Mouse (Mus musculus): ENCODE measurements around the gene Psmg3. TPM values are rescaled to one million over a fixed set of nuclear protein-coding genes. Genes with fewer than 3 reads are reported as not detected.

Psmg3 gene
- polyA plus RNA-seq, 1 experiment from 2014 or later: 71.8 TPM

- Histone ChIP-seq H3K36me3 (peaks cover 18% of the 10 kb centered on the region), H3K27me3 (no peaks in the 10 kb centered on the region), H3K27ac (peak overlapping the region; percentile 41; the same call in 1 of the 2 replicates), H3K4me2 (peak overlapping the region; percentile 30), H3K9me3 (no peaks in the 10 kb centered on the region), H3K9ac (replicated peaks) (no peak overlapping the region), H3K4me1 (replicated peaks) (peaks cover 24% of the 10 kb centered on the region), H3K4me3 (replicated peaks) (no peak overlapping the region)
- 67% methylated on average over 8 of the region's 8 CpGs for WGBS
- no peak; the same call in 1 of the 2 replicates for ATAC-seq (ENCODE audit: insufficient number of reproducible peaks, insufficient read depth, low FRiP score, low TSS enrichment, low read depth)
Observed at GRCm38 (mm10) chr5:139803165-139803564, 23.5 kb downstream of the Psmg3 start.

DNA sequence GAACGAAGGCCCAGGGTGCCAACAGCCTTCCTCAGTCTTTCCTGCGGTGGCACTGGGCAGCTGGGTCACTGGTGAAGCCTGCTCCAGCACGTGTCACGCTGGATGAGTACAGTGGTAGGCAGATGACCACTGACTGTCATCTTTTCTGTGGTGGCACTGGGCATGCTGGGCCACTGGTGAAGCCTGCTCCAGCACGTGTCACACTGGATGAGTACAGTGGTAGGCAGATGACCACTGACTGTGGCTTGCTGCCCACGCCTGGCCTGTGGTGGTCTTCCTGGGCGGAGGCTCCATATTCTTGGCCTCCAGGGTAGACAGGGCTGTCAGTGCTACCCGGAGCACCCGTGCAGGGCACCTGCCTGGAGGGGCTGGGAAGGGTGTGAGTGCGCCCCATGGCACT is 24.8 kb downstream of the Psmg3 start:
- peaks cover 18% of the 10 kb centered on the region for H3K36me3 ChIP-seq
- no peak overlapping the region for H3K9ac ChIP-seq (replicated peaks)
- no peak overlapping the region for H3K4me2 ChIP-seq
- no peaks in the 10 kb centered on the region for H3K9me3 ChIP-seq
- H3K4me1 ChIP-seq (replicated peaks): peaks cover 37% of the 10 kb centered on the region
- no peaks in the 10 kb centered on the region for H3K27me3 ChIP-seq
- ATAC-seq (ENCODE audit: insufficient number of reproducible peaks, insufficient read depth, low FRiP score, low TSS enrichment, low read depth): no peak
- 94% methylated on average over 10 of the region's 10 CpGs for WGBS
- no peak overlapping the region for H3K4me3 ChIP-seq (replicated peaks)
- H3K27ac ChIP-seq: no peak overlapping the region

DNA sequence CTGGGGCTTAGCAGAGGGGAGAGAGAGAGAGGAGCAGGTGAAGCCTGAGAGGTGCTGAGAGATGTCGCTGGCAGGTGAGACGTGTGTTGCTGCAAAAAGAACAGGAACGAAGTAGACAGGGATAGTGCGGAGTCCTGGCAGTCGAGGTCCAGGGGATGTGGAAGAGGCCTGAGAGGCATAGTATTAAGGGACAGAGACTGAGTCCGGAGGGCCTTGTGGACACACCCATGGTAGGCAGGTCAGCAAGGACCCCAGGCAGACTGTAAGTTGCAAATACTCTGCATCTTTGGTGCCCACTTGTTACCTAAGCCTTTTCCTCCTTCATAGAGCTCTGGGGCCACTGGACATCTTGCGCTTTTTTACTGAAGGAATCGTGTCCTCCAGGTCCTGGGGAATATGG is 25.5 kb downstream of the Psmg3 start:
- Histone ChIP-seq H3K9me3 (no peaks in the 10 kb centered on the region), H3K27ac (no peak overlapping the region), H3K4me1 (replicated peaks) (peaks cover 44% of the 10 kb centered on the region), H3K4me2 (no peak overlapping the region), H3K4me3 (replicated peaks) (no peak overlapping the region), H3K36me3 (peaks cover 18% of the 10 kb centered on the region), H3K27me3 (no peaks in the 10 kb centered on the region), H3K9ac (replicated peaks) (no peak overlapping the region)
- 93% methylated on average over 8 of the region's 8 CpGs for WGBS
- no peak for ATAC-seq (ENCODE audit: insufficient number of reproducible peaks, insufficient read depth, low FRiP score, low TSS enrichment, low read depth)

DNA sequence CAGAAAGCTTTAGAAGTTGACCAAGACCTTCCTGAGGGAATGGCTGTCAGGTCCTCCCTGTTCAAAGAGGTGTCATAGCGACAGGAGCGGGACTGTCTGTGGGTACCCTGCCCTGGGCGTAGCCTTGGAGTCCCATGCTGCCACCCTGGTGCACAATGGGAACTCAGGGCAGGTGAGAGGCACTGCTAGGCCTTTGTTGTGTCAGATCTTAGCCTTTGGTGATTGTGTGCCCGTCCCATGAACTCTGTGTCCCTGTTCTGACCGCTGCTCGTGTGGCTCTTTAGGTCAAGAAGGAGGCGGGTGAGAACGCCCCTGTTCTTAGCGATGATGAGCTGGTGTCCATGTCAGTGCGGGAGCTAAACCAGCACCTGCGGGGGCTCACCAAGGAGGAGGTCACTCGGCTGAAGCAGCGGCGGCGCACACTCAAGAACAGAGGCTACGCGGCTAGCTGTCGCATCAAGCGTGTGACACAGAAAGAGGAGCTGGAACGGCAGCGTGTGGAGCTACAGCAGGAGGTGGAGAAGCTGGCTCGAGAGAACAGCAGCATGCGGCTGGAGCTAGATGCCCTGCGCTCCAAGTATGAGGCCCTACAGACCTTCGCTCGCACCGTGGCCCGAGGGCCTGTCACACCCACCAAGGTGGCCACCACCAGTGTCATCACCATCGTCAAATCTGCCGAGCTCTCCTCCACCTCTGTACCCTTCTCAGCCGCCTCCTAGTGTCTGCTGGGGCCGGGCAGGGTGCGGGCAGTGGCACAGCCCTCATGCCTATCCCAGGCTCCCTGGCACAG is 26.7 kb downstream of the Psmg3 start:
- ATAC-seq (ENCODE audit: insufficient number of reproducible peaks, insufficient read depth, low FRiP score, low TSS enrichment, low read depth): no peak
- WGBS: 94% methylated on average over 33 of the region's 33 CpGs
- Histone ChIP-seq H3K9me3 (no peaks in the 10 kb centered on the region), H3K9ac (replicated peaks) (no peak overlapping the region), H3K27ac (no peak overlapping the region), H3K4me1 (replicated peaks) (peaks cover 45% of the 10 kb centered on the region), H3K27me3 (no peaks in the 10 kb centered on the region; the same call in 1 of the 2 replicates), H3K4me2 (no peak overlapping the region), H3K4me3 (replicated peaks) (no peak overlapping the region), H3K36me3 (peaks cover 18% of the 10 kb centered on the region)

- peaks cover under 1% of the 10 kb centered on the region for H3K27me3 ChIP-seq
Observed at GRCm38 (mm10) chr5:139799041-139799440, 27.6 kb downstream of the Psmg3 start.

GRCm38 (mm10) chr5:139798168-139798900 is 28.4 kb downstream of the Psmg3 start:
- no peaks in the 10 kb centered on the region for H3K9me3 ChIP-seq
- H3K36me3 ChIP-seq: peaks cover 18% of the 10 kb centered on the region
- no peak overlapping the region for H3K27ac ChIP-seq
- no peak overlapping the region for H3K4me2 ChIP-seq
- peaks cover 41% of the 10 kb centered on the region for H3K4me1 ChIP-seq (replicated peaks)
- H3K27me3 ChIP-seq: peaks cover 6% of the 10 kb centered on the region
- H3K9ac ChIP-seq (replicated peaks): peak overlapping the region; percentile 27; the same call in 1 of the 2 replicates
- 35% methylated on average over 11 of the region's 12 CpGs for WGBS
- ATAC-seq (ENCODE audit: insufficient number of reproducible peaks, insufficient read depth, low FRiP score, low TSS enrichment, low read depth): no peak
- H3K4me3 ChIP-seq (replicated peaks): no peak overlapping the region

More at GRCm38 (mm10) chr5:139799041-139799440, 27.6 kb downstream of the Psmg3 start:
- no peak overlapping the region for H3K27ac ChIP-seq
- WGBS: 88% methylated on average over 9 of the region's 9 CpGs
- no peaks in the 10 kb centered on the region for H3K9me3 ChIP-seq
- H3K4me3 ChIP-seq (replicated peaks): no peak overlapping the region
- H3K9ac ChIP-seq (replicated peaks): no peak overlapping the region
- peaks cover 43% of the 10 kb centered on the region for H3K4me1 ChIP-seq (replicated peaks)
- ATAC-seq (ENCODE audit: insufficient number of reproducible peaks, insufficient read depth, low FRiP score, low TSS enrichment, low read depth): no peak
- peaks cover 18% of the 10 kb centered on the region for H3K36me3 ChIP-seq
- H3K4me2 ChIP-seq: no peak overlapping the region

GRCm38 (mm10) chr5:139797473-139798167 is 29.1 kb downstream of the Psmg3 start:
- WGBS: 40% methylated on average over 11 of the region's 11 CpGs
- H3K36me3 ChIP-seq: peaks cover 18% of the 10 kb centered on the region
- H3K4me2 ChIP-seq: peak overlapping the region; percentile 26; the same call in 1 of the 2 replicates
- peak overlapping the region; percentile 27; the same call in 1 of the 2 replicates for H3K9ac ChIP-seq (replicated peaks)
- H3K27ac ChIP-seq: peak overlapping the region; percentile 64; the same call in 1 of the 2 replicates
- H3K4me3 ChIP-seq (replicated peaks): no peak overlapping the region
- ATAC-seq (ENCODE audit: insufficient number of reproducible peaks, insufficient read depth, low FRiP score, low TSS enrichment, low read depth): no peak
- peaks cover 11% of the 10 kb centered on the region for H3K27me3 ChIP-seq
- H3K4me1 ChIP-seq (replicated peaks): peaks cover 36% of the 10 kb centered on the region
- no peaks in the 10 kb centered on the region for H3K9me3 ChIP-seq

DNA sequence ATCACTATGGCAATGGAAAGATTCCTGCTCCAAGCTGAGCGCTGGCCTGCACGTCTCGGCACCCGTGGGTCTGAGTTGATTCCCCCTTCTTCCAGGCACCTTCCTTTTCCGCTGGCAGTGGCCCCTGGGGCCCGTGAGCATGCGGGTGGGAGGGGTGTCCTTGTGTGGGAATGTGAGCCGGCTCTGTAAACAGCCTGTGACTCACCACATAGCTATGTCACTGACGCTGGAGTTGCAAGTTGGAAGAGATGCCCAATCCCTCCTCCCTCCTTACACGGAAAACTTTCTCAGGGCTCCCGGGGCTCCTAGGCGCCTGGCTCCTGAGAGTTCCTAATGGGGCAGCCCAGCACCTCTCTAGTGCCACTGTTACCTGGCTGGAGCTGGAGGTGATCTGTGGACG is 29.8 kb downstream of the Psmg3 start:
- 22% methylated on average over 13 of the region's 13 CpGs for WGBS
- H3K9me3 ChIP-seq: no peaks in the 10 kb centered on the region
- ATAC-seq (ENCODE audit: insufficient number of reproducible peaks, insufficient read depth, low FRiP score, low TSS enrichment, low read depth): 0 out of 2 replicates have a peak, but pooled peaks have one; percentile 45
- H3K4me3 ChIP-seq (replicated peaks): no peak overlapping the region; the same call in 1 of the 2 replicates
- peaks cover 18% of the 10 kb centered on the region for H3K36me3 ChIP-seq
- H3K4me2 ChIP-seq: peak overlapping the region; percentile 26; the same call in 1 of the 2 replicates
- H3K9ac ChIP-seq (replicated peaks): 0 out of 2 replicates have a peak overlapping the region, but pooled peaks have one; percentile 27
- H3K27ac ChIP-seq: peak overlapping the region; percentile 64
- peaks cover 18% of the 10 kb centered on the region for H3K27me3 ChIP-seq
- peaks cover 40% of the 10 kb centered on the region for H3K4me1 ChIP-seq (replicated peaks)

- Histone ChIP-seq H3K4me1 (replicated peaks) (peaks cover 43% of the 10 kb centered on the region), H3K36me3 (peaks cover 15% of the 10 kb centered on the region), H3K4me2 (no peak overlapping the region), H3K4me3 (replicated peaks) (no peak overlapping the region), H3K27me3 (peaks cover 20% of the 10 kb centered on the region), H3K9ac (replicated peaks) (no peak overlapping the region), H3K27ac (no peak overlapping the region), H3K9me3 (no peaks in the 10 kb centered on the region)
- 80% methylated on average over 9 of the region's 9 CpGs for WGBS
- ATAC-seq (ENCODE audit: insufficient number of reproducible peaks, insufficient read depth, low FRiP score, low TSS enrichment, low read depth): no peak
Observed at GRCm38 (mm10) chr5:139796001-139796620, 30.6 kb downstream of the Psmg3 start.

DNA sequence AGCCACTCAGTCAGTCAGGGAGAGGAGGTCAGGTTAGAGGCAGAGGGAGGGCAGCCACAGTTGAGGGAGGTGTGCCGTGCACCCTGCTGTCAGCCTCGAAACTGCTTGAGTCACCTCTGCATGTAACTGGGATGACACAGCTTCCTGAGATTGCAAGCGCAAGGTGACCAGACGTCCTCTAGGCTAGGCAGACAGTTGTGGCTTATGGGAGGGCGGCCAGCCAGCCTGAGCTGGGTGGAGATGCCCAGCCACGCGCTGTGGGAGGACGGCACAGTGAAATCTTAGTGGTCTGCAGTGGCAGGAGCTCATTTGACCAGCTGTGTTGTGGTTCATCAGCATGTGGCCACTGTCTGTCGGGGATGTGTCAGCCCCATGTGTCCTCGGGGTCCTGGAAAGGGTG is 31.7 kb downstream of the Psmg3 start:
- H3K9ac ChIP-seq (replicated peaks): no peak overlapping the region
- no peaks in the 10 kb centered on the region for H3K9me3 ChIP-seq
- no peak overlapping the region for H3K4me3 ChIP-seq (replicated peaks)
- H3K36me3 ChIP-seq: peaks cover 3% of the 10 kb centered on the region; the same call in 1 of the 2 replicates
- no peak overlapping the region for H3K4me2 ChIP-seq
- no peak overlapping the region for H3K27ac ChIP-seq
- H3K27me3 ChIP-seq: peaks cover 20% of the 10 kb centered on the region
- WGBS: 69% methylated on average over 10 of the region's 10 CpGs
- peaks cover 43% of the 10 kb centered on the region for H3K4me1 ChIP-seq (replicated peaks)
- no peak for ATAC-seq (ENCODE audit: insufficient number of reproducible peaks, insufficient read depth, low FRiP score, low TSS enrichment, low read depth)

All from limb, embryonic 12.5 days (tissue).